Mouse (Mus musculus) bone marrow macrophage, adult 2 months (primary cell): ENCODE measurements at regions not wholly inside any gene's neighbourhood (a gene's known extent, or its start where the extent isn't known, plus 50 kb on each side); places are given as distances from the start of the nearest gene placed in this dataset.

ENCODE experiments used
- CTCF ChIP-seq: IDR thresholded peaks from 2 replicates; pipeline ENCODE4 v1.5.1; 2012; ENCODE audit warnings: low read depth, mild to moderate bottlenecking, low read length, moderate library complexity
- POLR2A ChIP-seq: IDR thresholded peaks from 2 replicates; pipeline ENCODE4 v1.6.1; 2012; ENCODE audit warnings: mild to moderate bottlenecking, low read depth, low read length, borderline replicate concordance

DNA sequence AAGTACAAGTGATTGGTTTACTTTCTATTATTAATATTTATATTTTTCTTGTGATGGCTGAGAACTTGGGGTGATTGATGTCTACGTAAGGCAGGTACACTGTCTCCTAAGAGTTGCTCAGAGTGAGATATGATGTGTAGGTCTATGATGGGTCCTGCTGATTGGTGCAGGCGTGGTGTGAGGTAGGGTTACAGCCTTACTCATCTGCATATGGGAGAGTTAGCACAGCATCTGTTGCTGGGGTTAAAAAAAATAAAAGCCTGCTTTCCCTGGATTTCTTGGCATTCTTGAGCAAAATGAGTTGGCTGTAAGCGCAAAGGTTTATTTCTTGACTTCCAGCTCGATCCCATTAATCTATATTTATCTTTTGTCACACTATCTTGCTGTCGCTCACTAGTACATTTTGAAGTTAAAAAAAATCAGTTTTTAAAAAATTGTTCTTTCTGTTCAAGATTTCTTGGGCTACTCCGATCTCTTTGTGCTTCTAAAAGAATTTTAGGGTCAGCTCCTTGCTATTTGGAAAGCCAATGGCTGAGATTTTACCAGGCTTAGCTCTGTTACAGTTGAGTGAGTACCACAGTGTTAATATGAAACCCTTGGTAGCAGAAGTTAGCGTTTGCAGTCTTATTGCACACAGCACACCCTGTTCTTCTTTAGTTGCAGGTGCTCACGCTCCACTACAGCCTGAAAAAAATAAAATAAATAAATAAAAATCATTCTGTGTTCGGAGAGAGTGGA, 482.0 kb downstream of the Plekhb2 start:
- TF ChIP-seq CTCF (no peak), POLR2A (no peak)
